Mouse (Mus musculus): ENCODE results near the gene Patl2.

- no peak for TF ChIP-seq EP300 (IDR thresholded peaks at IDR 0.05; ENCODE audit: low read depth)
- TF ChIP-seq CTCF (IDR thresholded peaks at IDR 0.05; ENCODE audit: low read depth), result no peak
These were observed 38.3 kb downstream of the Patl2 start, which contains the start of gene B2m for GRCm38 (mm10) chr2:122147508-122148241.

Measured in heart, postnatal 0 days (tissue).